Mouse (Mus musculus) left cerebral cortex, adult 2 months (tissue): ENCODE results near the gene Cnga4. TPM values are rescaled to one million over a fixed set of nuclear protein-coding genes. Genes with fewer than 3 reads are reported as not detected.
A peak's percentile ranks its signal among the peaks of the same experiment; 100 is the strongest.
"Not testable (repeated sequence)": the region's sequence is repeated elsewhere in the genome, so short reads cannot be mapped to it uniquely, and the experiment has no call there.

Source experiments
- DNase-seq, 2 experiments: peaks; one replicate each; pipeline ENCODE4 v3.0.0; 2021 to 2022; ENCODE audit warnings: low spot score in 2 of 2, mixed read lengths in 1 of 2; ENCODE audit errors: extremely low spot score in 1 of 2
- H3K27ac ChIP-seq: fragments of 200-600 bp; 2 replicates; pipeline ENCODE4 v1.8.1; 2022
- H3K4me3 ChIP-seq: fragments of 200-600 bp; 2 replicates; pipeline ENCODE4 v1.8.1; 2022
- CTCF ChIP-seq: fragments of 200-600 bp; IDR thresholded peaks from 2 replicates; pipeline ENCODE4 v1.8.1; 2022; ENCODE audit warnings: antibody characterized with exemption, mild to moderate bottlenecking, moderate library complexity
- intact Hi-C: fragments of 180-260 bp; cut with DNase I; formaldehyde crosslinking; loops from one replicate; pipeline ENCODE4 v1.15.1; 2025
- total RNA-seq, 2 experiments: library from RNA; stranded (reverse); gene quantifications; 2 replicates each; pipeline ENCODE4 v1.2.3; 2021

Cnga4 gene
- total RNA-seq, 2 experiments from 2014 or later = 0.98 to 1.1 TPM

- no peak for DNase-seq
- Histone ChIP-seq H3K4me3 (no peak overlapping the region), H3K27ac (no peak overlapping the region; the same call in 1 of the 2 replicates)
- intact Hi-C loops = no loop called here
- TF ChIP-seq CTCF = no peak
Measured at GRCm38 (mm10) chr7:105418106-105418505, 13.7 kb downstream of the Cnga4 start.

GRCm38 (mm10) chr7:105420903-105421302 is 16.5 kb downstream of the Cnga4 start:
- intact Hi-C loops = no loop called here
- no peak for TF ChIP-seq CTCF
- Histone ChIP-seq H3K4me3 (no peak overlapping the region), H3K27ac (no peak overlapping the region)
- no peak for DNase-seq

- H3K4me3 ChIP-seq = no peak overlapping the region
- TF ChIP-seq CTCF = no peak
- H3K27ac ChIP-seq = no peak overlapping the region
- no peak for DNase-seq
- intact Hi-C loops = no loop called here
Measured at GRCm38 (mm10) chr7:105424368-105424767, 20.0 kb downstream of the Cnga4 start.

- intact Hi-C loops = loop anchor here (1.0 kb wide), 1 partner anchor 9 kb away; no protein-coding TSS in a partner anchor
- peak within 1 kb of the TSS; percentile 94 for H3K27ac ChIP-seq
- peak within 1 kb of the TSS; percentile 64 for H3K4me3 ChIP-seq
- DNase-seq = peak; percentile 69 to 70
- TF ChIP-seq CTCF = no peak
Measured at GRCm38 (mm10) chr7:105425424-105426043, 21.2 kb downstream of the Cnga4 start, which contains the start of gene Cckbr. Cckbr (plus strand) TSS chr7:105425731.

- intact Hi-C loops = no loop called here
- no peak for TF ChIP-seq CTCF
- no peak for DNase-seq
- Histone ChIP-seq H3K4me3 (peak overlapping the region; percentile 64), H3K27ac (peak overlapping the region; percentile 94)
Measured at GRCm38 (mm10) chr7:105426051-105426450, 21.7 kb downstream of the Cnga4 start.

- H3K4me3 ChIP-seq = no peak overlapping the region
- no peak for DNase-seq
- H3K27ac ChIP-seq = peak overlapping the region; percentile 19; the same call in 1 of the 2 replicates
- no peak for TF ChIP-seq CTCF
- intact Hi-C loops = no loop called here
Measured at GRCm38 (mm10) chr7:105432058-105432457, 27.7 kb downstream of the Cnga4 start.

- intact Hi-C loops = no loop called here
- no peak; the same call in 1 of the 2 replicates for TF ChIP-seq CTCF
- DNase-seq = no peak
- Histone ChIP-seq H3K4me3 (no peak overlapping the region), H3K27ac (no peak overlapping the region)
Measured at GRCm38 (mm10) chr7:105433859-105434258, 29.5 kb downstream of the Cnga4 start.

- Histone ChIP-seq H3K27ac (no peak overlapping the region), H3K4me3 (no peak overlapping the region)
- intact Hi-C loops = no loop called here
- DNase-seq = no peak
- no peak for TF ChIP-seq CTCF
Measured at GRCm38 (mm10) chr7:105434798-105435197, 30.4 kb downstream of the Cnga4 start.

GRCm38 (mm10) chr7:105437979-105438772 is 33.8 kb downstream of the Cnga4 start:
- DNase-seq = peak in 1 of 2 experiments; percentile 33
- intact Hi-C loops = no loop called here
- Histone ChIP-seq H3K27ac (peak overlapping the region; percentile 78), H3K4me3 (no peak overlapping the region)
- TF ChIP-seq CTCF = no peak

GRCm38 (mm10) chr7:105441426-105441825 is 37.1 kb downstream of the Cnga4 start:
- H3K4me3 ChIP-seq = no peak overlapping the region
- intact Hi-C loops = no loop called here
- no peak for DNase-seq
- H3K27ac ChIP-seq = no peak overlapping the region
- no peak for TF ChIP-seq CTCF

GRCm38 (mm10) chr7:105445076-105445475 is 40.7 kb downstream of the Cnga4 start:
- intact Hi-C loops = no loop called here
- Histone ChIP-seq H3K27ac (no peak overlapping the region), H3K4me3 (no peak overlapping the region)
- no peak for DNase-seq
- no peak for TF ChIP-seq CTCF

- H3K27ac ChIP-seq, intact Hi-C loops, H3K4me3 ChIP-seq, DNase-seq: not testable (repeated sequence)
Measured at GRCm38 (mm10) chr7:105453345-105453744, 49.0 kb downstream of the Cnga4 start.

Other genes starting within 250 kb of the Cnga4 start
- gene Olfr684, start 240.9 kb upstream of the Cnga4 start, total RNA-seq = not detected
- gene Olfr685, start 218.6 kb upstream of the Cnga4 start, total RNA-seq = not detected
- gene Olfr686, start 197.1 kb upstream of the Cnga4 start, total RNA-seq = not detected
- gene Olfr688, start 116.5 kb upstream of the Cnga4 start, total RNA-seq = not detected
- gene Olfr689, start 93.4 kb upstream of the Cnga4 start, total RNA-seq = not detected
- 1 to 10 TPM in 1 of 2 experiments, under 1 TPM in 1; 0.93 to 1.2 TPM for gene Olfr690, start 70.5 kb upstream of the Cnga4 start, total RNA-seq
- 1 to 10 TPM in 1 of 2 experiments, under 1 TPM in 1; 0.96 to 1.3 TPM for gene Olfr691, start 62.3 kb upstream of the Cnga4 start, total RNA-seq
- not detected for gene Olfr692, start 36.3 kb upstream of the Cnga4 start, total RNA-seq
- not detected for gene Gm5901, start 29.5 kb upstream of the Cnga4 start, total RNA-seq
- 10 to 100 TPM; 74.5 to 80.4 TPM for gene Fam160a2, start 4.5 kb upstream of the Cnga4 start, total RNA-seq
- gene Cckbr, start 21.2 kb downstream of the Cnga4 start, total RNA-seq = 10 to 100 TPM; 64.9 to 65.5 TPM
- 10 to 100 TPM; 17.9 to 18.7 TPM for gene Cavin3, start 77.7 kb downstream of the Cnga4 start, total RNA-seq
- gene Smpd1, start 149.8 kb downstream of the Cnga4 start, total RNA-seq = 100 to 1,000 TPM in 1 of 2 experiments, 10 to 100 TPM in 1; 96.9 to 107 TPM
- 100 to 1,000 TPM; 440 to 458 TPM for gene Apbb1, start 177.1 kb downstream of the Cnga4 start, total RNA-seq
- under 1 TPM; 0.30 to 0.68 TPM for gene Hpx, start 195.6 kb downstream of the Cnga4 start, total RNA-seq
- gene Trim3, start 229.0 kb downstream of the Cnga4 start, total RNA-seq = 100 to 1,000 TPM; 151 to 165 TPM
- 10 to 100 TPM; 67.8 to 76.8 TPM for gene Timm10b, start 235.5 kb downstream of the Cnga4 start, total RNA-seq
- gene Arfip2, start 235.8 kb downstream of the Cnga4 start, total RNA-seq = 100 to 1,000 TPM in 1 of 2 experiments, 10 to 100 TPM in 1; 93.3 to 109 TPM
- gene Gm45799, start 236.0 kb downstream of the Cnga4 start, total RNA-seq = 10 to 100 TPM; 11.4 to 18.8 TPM
- 1 to 10 TPM; 7.1 to 7.6 TPM for gene Dnhd1, start 246.3 kb downstream of the Cnga4 start, total RNA-seq